Mouse (Mus musculus): ENCODE data around the gene Ubald2.
A peak's percentile ranks its signal among the peaks of the same experiment; 100 is the strongest.
"Not testable (repeated sequence)": the region's sequence is repeated elsewhere in the genome, so short reads cannot be mapped to it uniquely, and the experiment has no call there.

Gene Ubald2

DNA sequence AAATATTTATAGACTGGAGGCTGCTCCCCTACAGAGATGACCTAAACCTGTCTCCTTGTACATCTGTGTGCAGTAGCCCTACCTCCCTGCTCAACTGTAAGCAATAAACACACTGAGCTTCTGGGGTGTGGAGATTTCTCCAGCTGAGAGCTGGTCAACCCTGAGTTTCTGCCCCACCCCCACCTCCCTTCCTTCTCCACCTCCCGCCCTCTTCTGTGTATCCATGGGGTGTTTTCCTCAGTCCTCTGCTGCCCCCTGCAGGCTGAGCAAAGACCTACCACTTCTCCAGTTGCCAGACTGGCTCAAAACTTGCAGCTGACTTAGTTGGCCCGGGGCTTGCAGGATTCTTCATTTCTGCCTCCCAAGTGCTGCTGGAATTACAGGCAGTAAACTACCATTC is 29.9 kb downstream of the Ubald2 start:
- peak; percentile 87 for DNase-seq (ENCODE audit: low read depth)

DNA sequence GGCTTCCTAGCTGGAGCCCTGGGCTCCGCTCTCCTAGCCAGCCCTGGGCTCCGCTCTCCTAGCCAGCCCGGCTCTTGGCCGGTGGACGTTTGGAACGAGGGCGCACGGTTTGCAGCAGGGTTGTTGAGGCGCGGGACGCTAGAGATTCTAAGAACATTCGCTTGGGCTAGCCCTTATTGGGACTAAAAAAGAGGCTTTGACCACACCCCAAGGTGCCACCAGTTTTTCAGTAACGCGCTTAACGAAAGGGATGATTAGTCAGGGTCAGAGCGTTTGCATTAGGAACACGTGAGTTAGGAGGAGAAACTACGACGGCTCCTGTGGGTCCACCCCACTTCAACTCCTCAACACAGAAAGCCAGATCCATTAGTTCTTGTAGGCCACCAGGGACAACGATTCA is 32.2 kb downstream of the Ubald2 start, which contains the start of gene Qrich2:
Gene Qrich2 (minus strand): TSS at position 101 of the 400 bp plus-strand sequence.
- DNase-seq (ENCODE audit: low read depth), result no peak

DNA sequence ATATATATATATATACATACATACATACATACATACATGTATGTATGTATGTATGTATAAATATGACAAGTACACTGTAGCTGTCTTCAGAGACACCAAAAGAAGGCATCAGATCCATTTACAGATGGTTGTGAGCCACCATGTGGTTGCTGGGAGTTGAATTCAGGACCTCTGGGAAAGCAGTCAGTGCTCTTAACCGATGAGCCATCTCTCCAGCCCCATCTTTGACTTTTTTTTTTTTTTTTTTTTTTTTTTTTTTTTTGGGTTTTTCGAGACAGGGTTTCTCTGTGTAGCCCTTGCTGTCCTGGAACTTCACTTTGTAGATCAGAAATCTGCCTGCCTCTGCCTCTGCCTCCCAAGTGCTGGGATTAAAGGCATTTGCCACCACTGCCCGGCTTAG is 34.4 kb downstream of the Ubald2 start:
- DNase-seq (ENCODE audit: low read depth), result not testable (repeated sequence)

DNA sequence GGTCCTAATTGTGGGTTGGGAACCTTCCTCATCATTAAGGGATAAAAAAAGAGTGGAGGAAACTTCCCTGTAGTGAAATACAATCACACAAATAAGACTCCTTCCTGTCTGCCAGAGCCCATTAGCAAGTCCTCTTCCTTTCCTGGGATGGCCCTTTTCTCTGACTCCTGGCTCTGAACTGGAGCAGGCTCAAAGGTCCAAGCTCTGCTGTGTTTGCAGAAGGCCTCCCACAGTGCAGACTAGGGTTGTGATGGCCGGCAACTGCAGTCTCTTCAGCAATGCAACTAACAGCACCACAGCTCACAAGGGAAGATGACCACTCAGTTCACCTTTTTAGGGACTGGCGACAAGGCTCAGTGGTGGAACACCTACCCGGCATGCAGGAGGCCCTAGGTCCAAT is 36.4 kb downstream of the Ubald2 start:
- no peak for DNase-seq (ENCODE audit: low read depth)

DNA sequence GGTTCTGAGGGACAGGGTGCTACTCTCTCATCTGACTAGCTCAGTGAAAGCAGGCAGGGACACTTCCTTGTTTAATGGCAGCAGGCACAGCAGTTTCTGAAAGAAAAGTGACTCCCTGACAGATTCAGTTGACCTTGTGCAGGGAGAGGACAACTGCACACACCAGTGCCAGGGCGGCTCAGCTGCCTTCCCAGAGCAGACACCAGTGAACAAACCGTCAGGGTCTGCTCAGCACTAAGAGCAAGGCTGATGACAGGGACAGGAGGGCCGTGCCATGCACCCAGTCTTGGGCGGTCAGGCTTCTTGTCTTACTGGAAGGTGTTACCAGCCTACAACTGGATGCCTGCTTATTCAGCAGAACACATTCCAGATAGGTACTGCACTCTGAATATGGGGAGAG is 37.0 kb downstream of the Ubald2 start:
- DNase-seq (ENCODE audit: low read depth), result no peak

DNA sequence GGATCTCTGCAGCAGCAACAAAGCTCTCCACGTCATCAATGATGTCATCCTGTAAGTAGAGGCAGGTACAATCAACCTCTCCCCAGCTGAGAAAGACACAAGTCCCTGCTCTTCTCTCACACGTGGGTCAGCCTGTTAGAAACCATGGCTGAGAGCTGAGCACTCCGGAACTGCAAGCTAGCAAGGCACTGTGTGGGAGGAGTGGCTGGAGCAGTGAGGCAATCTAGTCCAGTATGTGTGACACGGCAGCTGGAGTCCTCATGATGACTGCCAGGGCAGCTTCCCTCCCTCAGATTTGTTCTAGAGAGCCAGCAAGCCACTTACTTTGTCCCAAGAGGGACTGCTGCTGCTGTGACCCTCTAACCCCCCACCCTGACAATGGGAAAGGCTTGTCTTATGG is 38.4 kb downstream of the Ubald2 start:
- DNase-seq (ENCODE audit: low read depth), result no peak

DNA sequence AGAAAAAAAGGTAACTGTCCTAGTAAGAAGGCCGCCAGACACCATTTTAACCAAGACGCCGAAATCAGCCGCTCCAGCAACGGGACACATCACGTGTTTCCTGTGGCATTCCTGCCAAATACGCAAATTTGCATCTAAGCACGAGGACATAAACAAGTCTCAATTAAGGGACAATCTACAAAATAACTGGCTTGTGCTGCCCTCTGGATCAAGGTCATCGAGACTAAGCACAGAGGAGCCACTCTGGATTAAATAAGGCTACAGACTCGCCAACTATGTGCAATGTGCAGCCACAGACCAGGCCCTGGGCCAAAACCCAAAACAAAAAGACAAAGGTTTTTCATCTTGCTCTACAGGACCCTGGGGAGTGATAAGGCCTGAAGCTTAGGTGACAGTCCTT is 42.1 kb downstream of the Ubald2 start:
- DNase-seq (ENCODE audit: low read depth), result no peak

DNA sequence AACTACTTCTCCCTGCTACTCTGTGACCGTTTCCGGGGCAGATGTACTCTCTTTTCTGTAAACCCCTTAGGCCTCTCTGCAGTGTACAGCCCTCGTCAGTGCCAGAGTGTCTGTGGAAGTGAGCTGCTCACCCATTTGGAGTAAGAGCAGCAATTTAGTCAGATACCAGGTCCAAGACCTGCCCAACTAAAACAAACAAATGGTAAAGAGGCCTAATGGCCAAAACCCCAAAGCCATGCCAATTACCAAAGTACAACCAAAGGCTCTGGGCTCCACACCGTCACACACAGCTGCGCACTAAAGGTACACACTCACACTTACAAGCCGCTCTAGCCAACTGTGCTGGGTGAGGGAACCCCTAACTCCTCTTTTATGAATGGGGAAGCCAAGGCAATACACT is 42.8 kb downstream of the Ubald2 start:
- no peak for DNase-seq (ENCODE audit: low read depth)

DNA sequence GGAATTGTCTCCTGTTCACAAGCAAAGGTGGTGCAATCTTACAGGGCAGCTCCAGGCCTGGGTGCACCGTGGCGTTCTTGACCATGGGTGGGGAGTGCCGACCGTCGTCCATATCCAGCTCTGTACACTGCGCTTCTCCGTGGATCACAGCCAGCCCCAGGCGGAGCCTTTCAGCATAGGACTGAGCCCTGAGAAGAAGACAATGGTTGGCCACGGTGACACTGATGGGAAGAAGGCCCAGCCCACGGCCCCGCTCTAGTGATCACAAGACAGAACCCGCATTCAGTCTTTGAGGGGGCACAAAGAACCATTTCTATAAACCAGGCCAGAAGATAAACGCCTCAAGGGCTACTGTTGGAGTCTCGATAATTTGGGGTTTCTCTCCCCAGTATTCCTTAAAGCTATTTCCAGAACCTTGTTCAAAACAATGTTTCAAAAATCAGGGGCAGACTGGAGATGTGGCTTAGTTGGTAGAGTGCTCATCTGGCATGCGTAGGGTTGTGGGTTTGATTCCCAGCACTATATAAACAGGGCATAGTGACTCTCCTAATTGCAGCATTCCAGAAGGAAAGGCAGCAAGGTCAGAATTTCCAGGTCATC is 43.4 kb downstream of the Ubald2 start:
- DNase-seq (ENCODE audit: low read depth), result no peak

DNA sequence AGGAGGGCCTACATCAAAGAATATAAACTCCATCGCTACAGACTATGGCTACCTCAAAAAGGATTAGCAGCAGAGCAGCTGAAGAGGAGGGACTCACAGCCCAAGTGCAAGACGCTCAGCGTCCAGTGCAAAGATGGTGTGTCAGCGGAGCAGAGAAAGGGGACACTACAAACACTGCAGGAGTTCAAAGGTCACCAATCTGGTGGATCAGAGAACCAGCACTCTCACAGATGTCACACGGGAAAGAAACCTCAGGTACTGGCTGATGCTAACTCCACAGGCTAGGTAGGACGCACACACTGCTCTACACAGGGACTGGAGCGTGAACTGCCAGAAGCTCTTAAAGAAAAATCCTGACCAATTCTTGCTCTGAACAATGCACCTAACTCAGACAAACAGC is 45.1 kb downstream of the Ubald2 start:
- no peak for DNase-seq (ENCODE audit: low read depth)

DNA sequence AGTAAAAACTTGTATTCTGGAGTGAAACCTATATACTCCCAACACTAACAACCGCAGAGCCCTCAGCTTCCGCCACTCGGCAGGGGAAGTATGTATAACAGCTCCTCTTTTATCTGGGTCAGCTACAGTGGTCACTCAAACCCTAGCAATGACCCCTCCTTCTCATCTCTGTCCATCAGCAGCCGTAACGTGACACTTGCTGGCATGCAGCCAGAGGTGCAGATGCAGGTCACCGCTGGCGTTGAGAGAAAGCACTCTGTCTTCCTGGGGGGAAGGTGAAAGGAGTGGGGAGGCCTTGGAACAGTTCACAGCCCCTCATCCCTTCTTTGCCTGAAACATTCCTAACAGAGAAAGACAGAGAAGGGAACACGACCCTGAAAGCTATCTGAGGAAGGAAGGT is 45.9 kb downstream of the Ubald2 start:
- peak; percentile 33 for DNase-seq (ENCODE audit: low read depth)

DNA sequence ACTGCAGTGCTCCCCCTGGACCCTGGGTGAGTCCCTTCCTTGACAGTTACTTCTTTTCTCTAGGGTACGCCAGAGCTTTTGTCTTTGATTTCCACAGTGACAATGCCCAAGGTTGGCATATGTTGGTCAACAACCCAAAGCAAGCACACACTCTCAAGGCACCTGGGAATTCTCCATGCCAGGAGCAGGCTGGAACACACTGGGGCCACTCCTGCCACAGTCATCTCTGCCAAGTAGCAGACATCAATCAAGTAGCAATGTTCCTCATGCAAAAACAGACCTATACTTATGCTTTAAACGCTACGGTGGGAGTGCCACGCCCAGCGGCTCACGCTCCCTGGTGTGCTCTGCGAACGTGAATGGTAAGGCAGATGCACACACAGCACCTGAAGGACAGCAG is 47.1 kb downstream of the Ubald2 start:
- DNase-seq (ENCODE audit: low read depth), result no peak

DNA sequence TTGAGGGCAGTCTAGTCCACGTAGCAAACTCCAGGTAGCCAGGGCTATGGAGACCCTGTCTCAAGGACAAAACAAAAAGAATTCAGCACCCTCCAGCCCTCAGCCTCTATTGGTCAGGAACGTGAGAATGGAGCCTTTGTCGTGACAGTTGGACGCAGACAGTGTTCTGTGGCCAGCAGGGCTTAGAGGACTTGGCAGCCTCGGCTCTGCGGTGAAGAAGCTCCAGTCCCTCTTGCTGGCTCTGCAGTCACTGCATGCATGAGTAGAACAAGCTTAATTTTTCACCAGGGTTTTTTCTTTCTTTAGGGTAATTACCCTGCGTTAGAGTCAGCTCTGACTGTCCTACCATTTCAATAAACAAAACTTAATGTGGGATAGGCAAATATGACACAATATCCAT is 47.9 kb downstream of the Ubald2 start:
- DNase-seq (ENCODE audit: low read depth), result no peak

DNA sequence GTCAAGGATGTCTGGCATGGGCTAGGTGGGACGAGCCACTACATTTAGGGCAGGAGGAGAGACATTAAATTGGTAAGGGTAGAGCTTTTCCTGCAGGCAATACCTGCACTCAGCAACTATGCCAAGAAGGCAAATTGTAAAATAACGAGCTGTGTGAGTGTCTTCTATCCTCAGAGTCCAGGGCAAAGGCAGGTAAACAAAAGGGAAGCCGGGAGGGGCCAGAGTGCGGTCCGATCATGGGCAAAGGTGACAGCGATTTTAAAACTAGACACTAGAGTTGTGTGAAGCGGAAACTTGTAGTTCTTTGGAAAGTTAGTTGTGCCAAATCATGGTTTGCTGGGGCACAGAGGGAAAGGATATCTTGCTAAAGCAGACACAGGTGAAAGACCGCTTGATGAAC is 50.4 kb downstream of the Ubald2 start:
- no peak for DNase-seq (ENCODE audit: low read depth)

DNA sequence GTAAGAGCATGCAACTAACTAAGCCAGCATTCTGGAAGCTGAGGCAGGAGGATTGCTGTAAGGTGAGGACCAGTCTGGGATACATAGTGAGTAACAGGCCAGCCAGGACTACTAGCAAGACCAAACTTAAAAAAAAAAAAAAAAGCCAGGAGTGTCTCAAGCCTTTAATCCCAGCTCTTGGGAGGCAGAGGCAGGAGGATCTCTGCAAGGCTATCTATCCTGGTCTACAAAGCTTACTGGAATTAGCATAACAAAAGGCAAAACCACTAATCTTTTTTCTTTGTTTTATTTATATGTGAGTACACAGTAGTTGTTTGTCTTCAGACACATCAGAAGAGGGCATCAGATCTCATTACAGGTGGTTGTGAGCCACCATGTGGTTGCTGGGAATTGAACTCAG is 54.3 kb downstream of the Ubald2 start:
- no peak for DNase-seq (ENCODE audit: low read depth)

All from 416B (cell line).